Mouse (Mus musculus) urinary bladder, adult 2 months (tissue): ENCODE data around the gene Hexa. TPM values are rescaled to one million over a fixed set of nuclear protein-coding genes. Genes with fewer than 3 reads are reported as not detected.

Experiments used
- DNase-seq: peaks from one replicate; pipeline ENCODE4 v3.0.0; 2022; ENCODE audit warnings: low spot score
- polyA plus RNA-seq: library from polyadenylated mRNA; depleted of rRNA; stranded (reverse); fragments of >200 nt; gene quantifications from 2 replicates; pipeline ENCODE4 v1.2.3, GENCODE M21; 2012; rRNA removed

The Hexa gene
- 103 and 106 TPM in 2 replicates for polyA plus RNA-seq

- peak; percentile 79 for DNase-seq
These were observed at the start of gene Hexa, which contains the start of gene Tmem202 for GRCm38 (mm10) chr9:59539441-59540137. TSS of gene Hexa (plus strand) at chr9:59539540. TSS of gene Tmem202 (minus strand) at chr9:59539847.

- DNase-seq: no peak
These were observed 31.2 kb upstream of the Hexa start for GRCm38 (mm10) chr9:59508146-59508545.

DNA sequence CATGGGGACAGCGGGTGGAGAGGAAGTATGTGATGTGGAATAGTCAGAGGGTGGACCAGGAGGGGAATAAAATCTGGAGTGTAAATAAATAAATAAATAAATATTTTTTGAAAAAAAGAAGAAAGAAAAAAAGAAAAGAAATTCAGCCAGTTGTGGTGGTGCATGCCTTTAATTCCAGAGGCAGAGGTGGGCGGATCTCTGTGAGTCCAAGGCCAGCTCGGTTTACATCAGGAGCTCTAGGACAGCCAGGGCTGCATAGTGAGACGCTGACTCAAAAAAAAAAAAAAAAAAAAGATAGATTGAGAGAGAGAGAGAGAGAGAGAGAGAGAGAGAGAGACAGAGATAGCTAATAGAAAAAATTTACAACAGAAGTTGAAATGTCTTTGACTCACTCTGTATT lies 27.0 kb upstream of the Hexa start:
- no peak for DNase-seq

GRCm38 (mm10) chr9:59515069-59515468 lies 24.3 kb upstream of the Hexa start:
- DNase-seq: no peak

- no peak for DNase-seq
These were observed 22.2 kb upstream of the Hexa start for GRCm38 (mm10) chr9:59517127-59517526.

DNA sequence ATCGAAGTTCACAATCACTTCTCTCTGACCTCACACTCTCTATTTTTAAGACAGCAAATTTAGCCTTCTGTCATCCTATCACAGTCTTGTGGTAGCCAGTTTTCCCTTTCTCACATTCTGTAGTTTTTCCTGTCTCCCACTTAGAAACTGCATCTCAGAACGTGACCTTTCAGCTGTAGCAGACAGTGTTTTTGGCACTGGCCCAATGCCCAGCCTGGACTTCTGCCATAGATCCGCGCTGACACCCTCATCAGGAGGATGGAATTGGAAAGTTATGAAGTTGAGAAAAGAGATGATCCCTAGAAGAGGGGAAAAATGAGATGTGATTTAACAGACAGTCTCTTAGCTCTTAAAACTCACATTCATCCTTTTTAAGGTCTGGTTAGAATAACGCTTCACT lies 20.4 kb upstream of the Hexa start:
- no peak for DNase-seq

DNA sequence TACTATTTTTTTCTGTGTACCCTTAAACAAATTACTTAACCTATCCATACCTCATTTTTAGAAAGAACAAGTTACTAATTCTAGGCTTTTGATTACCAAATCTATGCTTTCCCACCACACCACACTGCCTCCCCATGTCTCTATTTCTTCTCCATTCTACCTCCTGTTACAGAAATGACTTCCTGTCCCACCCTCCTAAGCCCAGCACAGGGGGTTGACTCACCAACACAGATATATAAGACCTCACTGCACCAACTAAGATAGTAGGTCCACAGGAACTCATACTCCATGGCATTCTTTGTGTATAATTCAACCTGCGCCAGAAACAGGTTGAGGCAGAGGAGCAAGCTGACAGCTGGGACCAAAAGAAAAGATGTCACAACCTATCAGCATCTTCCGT lies 19.9 kb upstream of the Hexa start:
- DNase-seq: no peak

DNA sequence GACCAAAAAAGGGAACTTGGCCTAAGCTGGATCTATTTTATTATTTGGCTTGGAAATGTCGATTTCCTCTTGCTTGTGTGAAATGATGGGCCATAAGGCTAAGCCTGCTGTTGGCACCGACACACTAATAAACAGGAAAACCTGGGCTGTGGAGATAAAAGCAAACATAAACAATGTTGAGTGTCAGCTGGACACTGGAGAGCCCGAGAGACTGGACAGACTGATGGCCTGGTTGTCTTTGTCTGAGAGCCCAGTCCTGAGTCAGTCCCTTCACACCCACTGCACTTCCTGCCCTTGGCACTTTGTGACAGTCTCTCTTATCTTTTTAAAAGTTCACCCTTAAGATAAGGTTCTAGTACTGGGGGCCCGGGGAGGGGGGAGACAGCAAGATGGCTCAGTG lies 16.4 kb upstream of the Hexa start:
- no peak for DNase-seq

GRCm38 (mm10) chr9:59526727-59527126 lies 12.6 kb upstream of the Hexa start:
- no peak for DNase-seq

GRCm38 (mm10) chr9:59527580-59527979 lies 11.8 kb upstream of the Hexa start:
- DNase-seq: no peak

GRCm38 (mm10) chr9:59528274-59528673 lies 11.1 kb upstream of the Hexa start:
- no peak for DNase-seq

DNA sequence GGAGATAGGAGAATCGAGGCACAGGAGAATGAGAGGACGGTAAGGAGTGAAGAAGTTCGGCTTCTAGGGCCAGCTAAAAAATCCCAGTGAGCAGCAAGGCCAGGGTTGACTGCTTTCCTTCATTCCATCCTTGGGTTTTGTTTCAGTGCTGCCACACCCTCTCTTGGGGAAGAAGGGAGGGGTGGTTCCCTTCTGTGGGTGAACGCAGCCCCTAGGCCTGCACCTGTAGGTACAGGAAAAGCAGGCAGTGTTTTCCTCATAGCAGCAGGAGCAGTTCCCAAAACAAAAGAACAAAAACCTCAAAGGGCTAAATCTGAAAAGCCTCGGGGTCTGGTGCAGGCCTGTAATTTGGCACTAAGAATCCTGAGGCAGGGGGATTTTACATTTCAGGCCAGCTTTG lies 7.7 kb upstream of the Hexa start:
- DNase-seq: no peak

DNA sequence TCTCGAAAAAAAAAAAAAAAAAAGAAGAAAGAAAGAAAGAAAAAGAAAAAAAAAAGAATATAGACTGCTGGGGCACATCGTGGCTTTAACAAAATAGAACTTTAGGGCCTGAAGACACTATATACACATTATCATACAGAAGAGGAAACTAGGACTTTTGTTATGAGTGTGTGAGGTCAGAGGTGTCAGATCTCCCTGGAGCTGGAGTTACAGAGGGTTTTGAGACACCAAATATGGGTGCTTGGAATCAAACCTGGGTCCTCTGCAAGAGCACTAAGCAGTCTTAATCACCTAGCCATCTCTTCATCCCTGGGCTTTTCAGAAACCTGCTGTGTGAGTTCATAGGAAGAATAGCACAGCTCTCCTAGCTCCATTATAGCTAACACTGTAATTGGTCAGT lies 5.9 kb upstream of the Hexa start:
- no peak for DNase-seq

DNA sequence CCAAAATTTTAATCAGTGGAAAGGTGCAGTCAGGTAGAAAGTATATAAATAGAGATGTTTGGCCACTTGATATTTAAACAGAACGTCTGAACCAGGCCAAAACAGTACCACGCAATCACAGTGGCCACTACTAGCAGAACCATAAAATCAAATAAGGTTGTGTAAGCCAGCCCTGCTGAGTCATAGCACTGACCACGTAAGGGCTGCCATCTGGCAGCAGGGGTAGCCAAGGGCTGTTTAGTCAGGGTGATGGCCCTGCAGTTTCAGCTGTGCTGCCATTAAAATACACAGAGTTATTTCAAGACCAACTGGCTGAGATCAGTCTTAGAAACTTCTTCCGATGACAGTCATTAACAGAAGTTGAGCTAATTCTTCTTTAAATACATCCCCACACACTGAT lies 5.5 kb upstream of the Hexa start:
- DNase-seq: no peak

- no peak for DNase-seq
These were observed 1.7 kb upstream of the Hexa start for GRCm38 (mm10) chr9:59537651-59538050.

DNA sequence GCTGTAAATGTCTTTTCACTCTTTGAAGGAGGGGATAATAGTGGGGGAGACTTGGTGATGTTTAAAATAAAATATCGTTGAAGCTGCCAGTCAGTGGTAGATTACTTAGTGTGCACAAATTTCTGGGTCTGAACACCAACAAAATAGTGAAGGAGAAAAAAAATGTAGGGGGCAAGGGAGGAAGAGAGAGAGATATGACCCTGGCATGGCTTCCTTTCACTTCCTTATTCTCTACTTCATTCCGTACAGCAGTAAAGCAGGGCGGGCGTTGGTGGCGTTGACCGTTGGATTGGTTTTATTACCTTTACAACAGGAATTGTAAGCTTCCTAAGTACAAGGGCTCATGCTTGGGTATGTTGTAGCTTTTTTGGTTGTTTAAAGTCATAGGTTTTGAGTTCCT lies 2.3 kb downstream of the Hexa start:
- DNase-seq: no peak

GRCm38 (mm10) chr9:59542766-59543324 lies 3.5 kb downstream of the Hexa start:
- no peak for DNase-seq

DNA sequence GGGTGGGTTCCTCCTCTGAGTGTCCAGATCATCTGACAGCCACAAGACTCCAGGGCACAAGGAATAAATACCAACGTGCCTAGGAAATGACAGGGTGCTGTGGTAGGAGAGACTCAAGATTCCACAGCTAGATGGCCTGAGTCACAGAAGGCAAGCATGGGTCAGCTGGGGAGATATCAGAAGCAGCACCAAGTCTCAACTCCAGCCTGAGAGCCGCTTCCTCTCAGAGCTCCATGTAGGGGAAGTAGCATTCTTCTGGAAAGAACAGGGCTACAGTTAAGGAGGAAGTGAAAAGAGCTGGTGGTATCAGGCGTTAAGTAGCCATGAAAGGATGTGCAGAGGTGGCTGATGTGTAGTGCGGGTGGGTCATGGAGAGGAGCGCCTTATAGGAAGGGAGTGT lies 5.4 kb downstream of the Hexa start:
- no peak for DNase-seq

DNA sequence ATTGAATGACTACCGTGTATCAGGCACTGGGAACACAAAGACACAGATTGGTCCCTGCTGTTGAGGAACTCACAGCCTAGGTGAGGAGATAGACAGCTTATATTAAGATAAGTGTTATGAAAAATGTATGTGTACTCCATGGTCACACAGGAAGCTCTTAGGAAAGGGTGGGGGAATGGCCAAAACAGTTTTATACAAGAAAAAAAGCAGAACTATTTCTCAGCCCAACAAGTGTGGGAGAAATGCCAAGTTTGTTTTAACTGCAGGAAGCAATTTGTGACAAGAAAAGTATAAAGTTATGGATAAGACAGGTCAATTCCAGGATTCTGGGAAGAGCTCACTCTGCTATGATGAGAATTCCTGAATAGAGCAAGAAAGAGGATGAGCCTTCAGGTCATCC lies 8.5 kb downstream of the Hexa start:
- no peak for DNase-seq

DNA sequence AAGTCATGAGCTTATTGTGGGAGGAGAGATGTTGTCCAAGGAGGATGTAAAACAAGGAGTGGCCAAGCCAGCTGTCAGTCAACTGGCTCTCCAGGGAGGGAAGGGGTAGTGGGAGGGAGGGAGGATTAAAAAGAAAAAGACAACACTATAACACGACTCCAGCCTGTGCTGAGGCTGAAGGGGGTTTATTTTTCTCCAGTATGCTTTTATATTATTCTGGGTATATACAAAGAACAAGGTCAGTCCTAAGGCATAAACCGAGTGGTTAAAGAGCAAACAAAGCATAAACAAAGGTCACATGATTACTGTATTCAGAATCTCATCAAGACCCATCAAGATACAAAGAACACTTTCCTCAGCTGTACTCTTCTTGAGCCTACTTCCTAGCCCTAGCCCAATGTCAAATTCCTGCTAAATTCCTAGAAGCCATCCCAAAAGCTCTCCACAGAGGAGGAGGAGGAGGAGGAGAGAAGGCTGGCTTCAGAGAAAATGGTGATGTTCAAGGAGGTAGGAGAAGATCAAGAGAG lies 9.7 kb downstream of the Hexa start:
- DNase-seq: no peak

GRCm38 (mm10) chr9:59550077-59550476 lies 10.7 kb downstream of the Hexa start:
- no peak for DNase-seq

GRCm38 (mm10) chr9:59551017-59551416 lies 11.7 kb downstream of the Hexa start:
- no peak for DNase-seq

DNA sequence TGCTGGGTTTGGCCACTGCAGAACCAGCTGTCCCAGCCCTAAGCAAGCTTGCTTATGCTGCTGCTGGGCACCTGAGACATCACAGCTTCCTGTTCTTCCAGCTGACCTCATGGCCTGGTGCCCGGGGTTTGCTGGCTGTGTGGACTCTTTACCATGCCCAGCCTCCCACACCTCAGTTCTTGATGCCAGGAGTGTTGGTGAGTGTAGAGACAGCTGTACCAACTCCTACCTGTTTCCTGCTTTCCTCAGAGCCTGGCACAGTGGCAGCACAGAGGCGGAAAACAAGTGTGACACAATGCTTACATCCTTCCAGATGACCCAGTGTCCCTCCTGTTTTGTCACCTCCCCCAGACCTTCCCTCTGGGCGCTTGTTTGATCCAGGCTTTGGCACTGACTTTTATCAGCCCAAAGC lies 12.3 kb downstream of the Hexa start:
- no peak for DNase-seq

- no peak for DNase-seq
These were observed 13.3 kb downstream of the Hexa start for GRCm38 (mm10) chr9:59552610-59553009.
